Mouse (Mus musculus) mammary gland, adult 2 months (tissue): Measurements from ENCODE around the gene Prss27. TPM values are rescaled to one million over a fixed set of nuclear protein-coding genes. Genes with fewer than 3 reads are reported as not detected.

Experiments
- polyA plus RNA-seq: library from polyadenylated mRNA; depleted of rRNA; stranded (reverse); fragments of >200 nt; gene quantifications from 2 replicates; pipeline ENCODE4 v1.2.3, GENCODE M21; 2012; ENCODE audit warnings: low replicate concordance; rRNA removed

Prss27 gene
- 2.4 and 2.7 TPM in 2 replicates for polyA plus RNA-seq

DNA sequence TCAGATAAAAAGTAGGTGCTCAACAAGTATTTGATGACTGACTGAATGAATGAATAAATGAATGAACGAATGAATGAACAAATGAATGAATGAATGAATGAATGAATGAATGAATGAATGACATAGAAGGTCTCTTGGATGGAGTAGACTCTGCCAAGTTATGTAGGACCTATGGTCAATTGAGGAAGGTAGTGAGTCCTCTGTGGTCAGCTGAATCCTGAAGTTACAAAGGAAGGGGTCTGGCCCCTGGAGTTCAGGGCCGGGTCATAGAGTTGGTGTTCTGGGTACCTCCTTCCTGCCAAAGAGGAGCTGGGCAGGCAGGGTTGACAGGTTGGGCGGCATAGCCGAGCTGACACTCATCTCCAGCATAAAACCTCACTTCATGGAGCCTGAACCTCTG lies at the start of gene Prss27:
Gene Prss27, plus strand, starts transcription at position 301 of the 400 bp plus-strand sequence.

DNA sequence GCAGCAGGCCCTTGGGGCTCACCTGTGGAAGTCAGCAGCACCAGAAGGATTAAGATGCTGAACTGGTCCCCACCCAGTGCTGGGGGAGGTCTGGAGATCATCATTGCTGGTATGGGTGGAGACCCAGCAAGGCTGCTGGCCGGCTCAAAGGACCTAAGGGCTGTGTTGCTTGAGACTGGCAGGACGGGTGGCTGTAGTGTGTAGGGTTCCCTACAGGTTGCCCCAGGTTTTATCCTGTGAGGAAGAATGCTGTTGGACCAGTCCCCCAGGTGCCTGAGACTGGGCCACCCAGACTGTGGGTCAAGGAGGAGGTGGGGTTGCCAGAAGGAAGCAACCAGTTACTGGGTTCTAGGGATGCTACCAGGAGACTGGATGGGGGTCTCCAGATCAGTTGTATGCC lies 40.0 kb upstream of the Prss27 start, which contains the start of gene Prss22:
Gene Prss22, minus strand, starts transcription at position 200 of the 400 bp plus-strand sequence.

DNA sequence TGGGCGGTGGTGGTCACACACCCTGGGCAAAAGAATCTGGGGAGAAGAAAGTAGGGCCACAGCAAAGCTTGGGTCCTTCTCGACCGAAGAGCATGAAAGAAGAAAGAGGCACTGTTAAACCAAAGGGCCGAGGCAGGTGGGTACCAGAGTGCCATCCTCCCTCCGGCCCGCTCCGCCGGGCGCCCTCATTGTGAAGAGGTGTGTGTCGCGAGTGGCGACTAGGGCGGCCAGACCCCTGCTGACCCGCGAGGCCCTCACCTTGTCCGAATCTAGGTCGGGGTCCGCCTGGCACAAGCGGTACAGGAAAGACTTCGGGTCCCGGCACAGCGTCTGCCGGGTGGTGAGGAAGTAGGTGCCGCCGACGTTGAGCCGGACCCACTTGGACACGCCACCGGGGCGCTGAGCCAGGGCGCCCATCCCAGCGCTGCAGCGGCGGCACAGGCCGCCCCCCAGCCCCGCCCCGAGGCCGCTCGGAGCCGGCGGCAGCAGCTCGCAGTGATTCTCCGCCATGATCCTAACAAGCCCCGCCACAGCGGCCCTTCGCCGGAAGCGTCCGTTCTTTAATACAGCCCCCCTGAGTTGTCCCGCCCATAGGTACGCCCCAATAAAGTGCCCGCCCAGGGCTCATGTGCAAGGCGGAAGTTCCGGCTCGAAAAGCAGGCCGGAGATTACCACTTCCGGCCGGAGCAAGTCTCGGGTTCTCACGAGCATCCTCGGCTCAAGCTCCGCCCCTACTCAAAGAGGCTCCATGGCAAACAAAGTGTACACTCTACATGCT lies 35.2 kb downstream of the Prss27 start, which contains the start of gene Kctd5:
Gene Kctd5, minus strand, starts transcription at position 567 of the 778 bp plus-strand sequence.

Other genes starting within 250 kb of the Prss27 start
- gene Srrm2, start 247.6 kb upstream of the Prss27 start, polyA plus RNA-seq: 756 and 808 TPM in 2 replicates
- 412 and 628 TPM in 2 replicates for gene Elob, start 209.0 kb upstream of the Prss27 start, polyA plus RNA-seq
- gene Prss33, start 202.1 kb upstream of the Prss27 start, polyA plus RNA-seq: 0.17 TPM in 1 of 2 replicates, not detected in the other
- gene Prss32, start 194.3 kb upstream of the Prss27 start, polyA plus RNA-seq: not detected in 2 replicates
- 0.13 and 0.27 TPM in 2 replicates for gene Prss41, start 194.0 kb upstream of the Prss27 start, polyA plus RNA-seq
- gene Prss21, start 170.1 kb upstream of the Prss27 start, polyA plus RNA-seq: not detected in 2 replicates
- not detected in 2 replicates for gene Dcpp1, start 157.3 kb upstream of the Prss27 start, polyA plus RNA-seq
- not detected in 2 replicates for gene Dcpp2, start 157.3 kb upstream of the Prss27 start, polyA plus RNA-seq
- 0.55 TPM in 1 of 2 replicates, not detected in the other for gene Dcpp3, start 120.7 kb upstream of the Prss27 start, polyA plus RNA-seq
- gene Sbp, start 96.5 kb upstream of the Prss27 start, polyA plus RNA-seq: 0.22 and 0.40 TPM in 2 replicates
- gene Sbpl, start 82.9 kb upstream of the Prss27 start, polyA plus RNA-seq: not detected in 2 replicates
- gene Prss30, start 57.6 kb upstream of the Prss27 start, polyA plus RNA-seq: 1.3 and 1.6 TPM in 2 replicates
- 1.2 and 1.6 TPM in 2 replicates for gene Prss22, start 40.0 kb upstream of the Prss27 start, polyA plus RNA-seq
- 22.3 and 27.2 TPM in 2 replicates for gene Kctd5, start 35.3 kb downstream of the Prss27 start, polyA plus RNA-seq
- gene Pdpk1, start 112.8 kb downstream of the Prss27 start, polyA plus RNA-seq: 22.5 and 28.1 TPM in 2 replicates
- gene Amdhd2, start 125.6 kb downstream of the Prss27 start, polyA plus RNA-seq: 43.0 and 67.9 TPM in 2 replicates
- 973 and 1,113 TPM in 2 replicates for gene Atp6v0c, start 131.6 kb downstream of the Prss27 start, polyA plus RNA-seq
- gene Tbc1d24, start 167.4 kb downstream of the Prss27 start, polyA plus RNA-seq: 20.5 and 35.5 TPM in 2 replicates
- 2.5 and 5.7 TPM in 2 replicates for gene Ntn3, start 171.4 kb downstream of the Prss27 start, polyA plus RNA-seq
- gene Tedc2, start 182.7 kb downstream of the Prss27 start, polyA plus RNA-seq: 8.1 and 10.1 TPM in 2 replicates
- gene Ccnf, start 213.3 kb downstream of the Prss27 start, polyA plus RNA-seq: 2.8 and 3.3 TPM in 2 replicates